Mouse (Mus musculus) testis, adult 2 months (tissue): ENCODE results near the gene 4930564D02Rik.

Experiments
- CTCF ChIP-seq: fragments of 200-500 bp; IDR thresholded peaks from 2 replicates; pipeline ENCODE4 v1.5.1; 2012; ENCODE audit warnings: low read depth, mild to moderate bottlenecking, inconsistent platforms, low read length, moderate library complexity; ENCODE audit not compliant: control insufficient read depth, insufficient read depth, insufficient replicate concordance
- POLR2A ChIP-seq: fragments of 200-500 bp; IDR thresholded peaks from 2 replicates; pipeline ENCODE4 v1.6.1; 2012; ENCODE audit warnings: low read depth, mild to moderate bottlenecking, inconsistent platforms, low read length, moderate library complexity; ENCODE audit not compliant: control insufficient read depth

GRCm38 (mm10) chr3:105116596-105116995 is 50.0 kb downstream of the 4930564D02Rik start:
- TF ChIP-seq CTCF (no peak), POLR2A (no peak)
